Mouse (Mus musculus) hindbrain, embryonic 15.5 days (tissue): ENCODE results near the gene Gnai1. TPM values are rescaled to one million over a fixed set of nuclear protein-coding genes. Genes with fewer than 3 reads are reported as not detected.
"Not testable (repeated sequence)": the region's sequence is repeated elsewhere in the genome, so short reads cannot be mapped to it uniquely, and the experiment has no call there.

Experiments
- ATAC-seq: fragments of 200-750 bp; cut with Nextera tagmentation; 2 replicates; pipeline ENCODE4 v1.8.0; 2017; ENCODE audit warnings: low read depth, moderate number of reproducible peaks, moderate TSS enrichment; ENCODE audit not compliant: low FRiP score
- H3K27ac ChIP-seq: fragments of 300-500 bp; sonication (generic); replicated peaks from 2 replicates; pipeline ENCODE4 v1.5.1; 2015; ENCODE audit warnings: mild to moderate bottlenecking, inconsistent platforms
- H3K27me3 ChIP-seq: fragments of 300-500 bp; sonication (generic); 2 replicates; pipeline ENCODE4 v1.6.1; 2015; ENCODE audit warnings: control low read depth, inconsistent platforms
- H3K36me3 ChIP-seq: fragments of 300-500 bp; sonication (generic); 2 replicates; pipeline ENCODE4 v1.6.1; 2015; ENCODE audit warnings: control low read depth, inconsistent platforms
- H3K4me1 ChIP-seq: fragments of 300-500 bp; sonication (generic); replicated peaks from 2 replicates; pipeline ENCODE4 v1.6.1; 2015; ENCODE audit warnings: control low read depth, inconsistent platforms
- H3K4me2 ChIP-seq: fragments of 300-500 bp; sonication (generic); 2 replicates; pipeline ENCODE4 v1.6.1; 2015; ENCODE audit warnings: moderate library complexity, mild to moderate bottlenecking, inconsistent platforms
- H3K4me3 ChIP-seq: fragments of 300-500 bp; sonication (generic); 2 replicates; pipeline ENCODE4 v1.5.1; 2015; ENCODE audit warnings: mild to moderate bottlenecking, inconsistent platforms
- H3K9ac ChIP-seq: fragments of 300-500 bp; sonication (generic); 2 replicates; pipeline ENCODE4 v1.6.1; 2015; ENCODE audit warnings: inconsistent platforms
- H3K9me3 ChIP-seq: fragments of 300-500 bp; sonication (generic); 2 replicates; pipeline ENCODE4 v1.6.1; 2016; ENCODE audit warnings: control low read depth, inconsistent platforms
- WGBS: fragments of 180-500 bp; shearing (Covaris S2); methylation state at CpG from one replicate; pipeline ENCODE4 v1.1.7; 2015; 5-methylcytosine and 5-hydroxymethylcytosine counted together
- polyA plus RNA-seq: library from polyadenylated mRNA; unstranded; fragments of >200 nt; fragmentation: Nextera tagmentation; extraction: Ambion mirVana; gene quantifications from 2 replicates; pipeline ENCODE4 v1.2.1, GENCODE M21; 2015

The Gnai1 gene
- polyA plus RNA-seq: 86.2 and 88.4 TPM in 2 replicates

DNA sequence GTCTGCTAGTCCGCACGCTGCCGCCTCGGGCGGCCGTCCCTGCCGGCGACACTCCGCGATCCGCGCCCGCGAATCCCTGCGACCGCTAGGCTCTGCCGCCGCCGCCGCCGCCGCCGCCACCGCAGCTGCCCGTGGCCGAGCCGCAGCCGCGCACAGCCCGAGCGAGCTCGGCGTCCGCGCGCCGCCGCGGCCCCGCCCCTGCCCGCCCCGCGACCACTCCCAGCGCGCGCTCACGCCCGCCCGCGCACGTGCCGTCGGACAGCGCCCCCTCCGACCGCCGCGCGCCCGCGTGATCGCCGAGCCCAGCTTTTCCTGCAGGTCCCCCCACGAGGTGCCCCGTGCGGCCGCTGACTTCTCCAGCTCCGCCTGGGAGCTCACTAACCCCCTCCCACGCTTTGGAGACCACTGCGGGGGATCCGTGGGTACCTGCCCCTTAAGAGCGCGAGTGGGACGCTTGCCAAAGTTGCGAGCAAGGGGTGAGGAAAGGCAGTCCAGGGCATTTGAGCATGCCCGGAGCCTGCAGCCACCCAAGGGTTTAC lies at the start of gene Gnai1:
Gnai1 (minus strand) TSS at position 75 of the 539 bp plus-strand sequence.
- H3K9me3 ChIP-seq: no peaks in the 10 kb centered on the region
- ATAC-seq: peak; percentile 97
- peak within 1 kb of the TSS; percentile 88 for H3K27ac ChIP-seq
- H3K9ac ChIP-seq: peak within 1 kb of the TSS; percentile 96
- H3K36me3 ChIP-seq: no peaks in the 10 kb centered on the region
- WGBS: 0% methylated on average over 63 of the region's 76 CpGs
- H3K4me3 ChIP-seq: peak within 1 kb of the TSS; percentile 98
- H3K4me1 ChIP-seq: peaks cover 26% of the 10 kb centered on the region
- peak within 1 kb of the TSS; percentile 80 for H3K4me2 ChIP-seq
- H3K27me3 ChIP-seq: no peaks in the 10 kb centered on the region

GRCm38 (mm10) chr5:18367864-18368263 lies 7.7 kb upstream of the Gnai1 start:
- H3K9me3 ChIP-seq: no peaks in the 10 kb centered on the region
- H3K27ac ChIP-seq: no peak overlapping the region
- no peak for ATAC-seq
- H3K27me3 ChIP-seq: no peaks in the 10 kb centered on the region
- 0% methylated on average over 2 of the region's 2 CpGs for WGBS
- H3K36me3 ChIP-seq: no peaks in the 10 kb centered on the region
- no peak overlapping the region for H3K4me2 ChIP-seq
- no peak overlapping the region for H3K4me3 ChIP-seq
- H3K9ac ChIP-seq: no peak overlapping the region
- H3K4me1 ChIP-seq: no peaks in the 10 kb centered on the region

GRCm38 (mm10) chr5:18365460-18365859 lies 5.3 kb upstream of the Gnai1 start:
- Histone ChIP-seq H3K4me2 (no peak overlapping the region), H3K9ac (no peak overlapping the region), H3K27ac (no peak overlapping the region), H3K4me1 (no peaks in the 10 kb centered on the region), H3K9me3 (no peaks in the 10 kb centered on the region), H3K36me3 (no peaks in the 10 kb centered on the region), H3K27me3 (no peaks in the 10 kb centered on the region), H3K4me3 (no peak overlapping the region)
- ATAC-seq: no peak
- 92% methylated on average over 3 of the region's 3 CpGs for WGBS

GRCm38 (mm10) chr5:18360956-18361355 lies 801 bp upstream of the Gnai1 start:
- ATAC-seq: no peak
- peak overlapping the region; percentile 98 for H3K4me3 ChIP-seq
- no peaks in the 10 kb centered on the region for H3K36me3 ChIP-seq
- no peak overlapping the region; the same call in 1 of the 2 replicates for H3K9ac ChIP-seq
- H3K27ac ChIP-seq: peak overlapping the region; percentile 66
- H3K4me2 ChIP-seq: peak overlapping the region; percentile 80
- no peaks in the 10 kb centered on the region for H3K9me3 ChIP-seq
- H3K27me3 ChIP-seq: no peaks in the 10 kb centered on the region
- 24% methylated on average over 6 of the region's 6 CpGs for WGBS
- peaks cover 26% of the 10 kb centered on the region for H3K4me1 ChIP-seq

DNA sequence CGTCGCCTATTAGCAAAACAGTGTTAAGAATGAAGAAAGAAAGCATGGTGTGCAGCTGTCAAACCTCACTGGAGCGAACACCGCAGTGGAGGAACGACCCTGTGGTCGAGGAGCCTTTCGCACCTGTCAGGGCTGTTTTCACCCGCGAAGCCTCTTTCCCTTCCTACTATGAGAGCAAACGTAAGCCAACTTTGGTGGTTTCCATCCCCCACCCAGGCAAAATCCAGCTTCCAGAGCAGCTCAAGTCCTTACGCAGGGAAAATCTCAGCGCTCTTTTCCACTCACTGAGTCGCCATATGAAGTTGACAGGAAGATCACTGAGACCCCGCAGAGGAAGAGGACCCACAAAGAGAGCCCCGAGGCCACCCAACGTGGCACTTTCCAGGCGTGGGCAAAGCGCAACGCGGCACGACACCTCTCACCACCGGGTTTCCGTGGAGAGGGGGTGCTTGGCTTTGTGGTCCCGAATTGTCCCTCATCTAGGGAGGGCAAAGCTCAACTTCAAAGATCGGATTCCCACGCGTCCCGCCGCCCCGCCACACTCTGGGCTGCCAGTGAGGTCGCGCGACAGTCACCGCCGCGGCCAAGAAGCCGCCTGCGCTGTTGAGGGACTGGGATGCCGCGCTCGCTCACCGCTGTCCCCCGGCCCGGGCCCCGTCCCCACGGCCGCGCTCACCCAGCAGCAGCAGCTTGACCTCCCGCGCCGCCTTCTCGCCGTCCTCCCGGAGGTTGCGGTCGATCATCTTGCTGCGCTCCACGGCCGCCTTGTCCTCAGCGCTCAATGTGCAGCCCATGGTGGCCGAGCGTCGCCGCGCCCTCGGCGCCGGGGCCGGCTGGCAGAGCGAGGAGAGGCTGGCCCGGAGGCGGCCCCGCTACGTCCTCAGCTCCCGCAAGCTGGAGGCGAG lies 527 bp downstream of the Gnai1 start:
- Histone ChIP-seq H3K27ac (peak overlapping the region; percentile 88), H3K9ac (peak overlapping the region; percentile 96), H3K27me3 (no peaks in the 10 kb centered on the region), H3K4me2 (peak overlapping the region; percentile 80), H3K9me3 (no peaks in the 10 kb centered on the region), H3K4me3 (peak overlapping the region; percentile 98), H3K4me1 (peaks cover 26% of the 10 kb centered on the region), H3K36me3 (no peaks in the 10 kb centered on the region)
- peak; percentile 91 for ATAC-seq
- WGBS: under 1% methylated on average over 75 of the region's 76 CpGs

DNA sequence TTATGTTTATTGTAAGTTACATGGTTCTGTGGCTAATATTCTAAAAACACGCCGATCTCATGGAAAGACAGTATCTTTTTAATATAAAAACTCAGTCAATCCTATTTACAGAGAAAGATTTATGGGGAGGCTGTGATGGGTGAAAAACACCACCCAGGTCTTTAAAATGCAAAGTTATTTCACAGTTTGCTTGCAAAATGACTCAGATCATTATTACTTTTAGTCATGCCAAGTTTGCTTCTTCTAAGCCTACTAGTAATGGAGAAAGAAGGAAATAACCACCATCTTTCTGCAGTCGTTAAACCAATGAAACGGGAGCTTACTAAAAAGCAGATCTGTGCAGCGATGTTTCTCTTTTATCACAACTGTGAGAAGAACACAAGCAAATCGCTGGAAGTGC lies 1.4 kb downstream of the Gnai1 start:
- H3K27ac ChIP-seq: peak overlapping the region; percentile 88; the same call in 1 of the 2 replicates
- peak overlapping the region; percentile 80 for H3K4me2 ChIP-seq
- WGBS: 28% methylated on average over 6 of the region's 6 CpGs
- no peak for ATAC-seq
- H3K36me3 ChIP-seq: no peaks in the 10 kb centered on the region
- H3K27me3 ChIP-seq: no peaks in the 10 kb centered on the region
- peaks cover 26% of the 10 kb centered on the region for H3K4me1 ChIP-seq
- peak overlapping the region; percentile 96 for H3K9ac ChIP-seq
- no peaks in the 10 kb centered on the region for H3K9me3 ChIP-seq
- peak overlapping the region; percentile 98 for H3K4me3 ChIP-seq

DNA sequence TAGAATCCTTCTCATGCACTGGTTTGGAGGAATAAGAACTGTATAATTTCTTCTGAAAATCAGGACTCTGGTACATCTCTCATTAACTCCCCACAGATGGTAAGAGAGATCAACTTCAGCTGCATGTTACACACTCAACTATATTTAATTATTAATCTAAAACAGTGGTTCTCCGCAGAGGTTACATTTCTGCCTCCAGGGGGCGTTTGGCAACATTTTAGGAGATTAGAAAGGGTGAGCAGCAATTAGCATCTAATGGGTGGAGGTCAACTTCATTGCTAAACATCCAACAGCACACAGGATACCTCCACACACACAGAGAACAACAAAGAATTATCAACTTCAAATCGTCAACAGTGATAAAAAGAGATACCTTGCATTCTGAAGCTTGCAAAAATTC lies 2.0 kb downstream of the Gnai1 start:
- no peaks in the 10 kb centered on the region for H3K36me3 ChIP-seq
- H3K4me3 ChIP-seq: peak overlapping the region; percentile 98
- H3K9ac ChIP-seq: peak overlapping the region; percentile 96
- peak overlapping the region; percentile 80 for H3K4me2 ChIP-seq
- H3K4me1 ChIP-seq: peaks cover 26% of the 10 kb centered on the region
- WGBS: 16% methylated on average over 3 of the region's 3 CpGs
- no peak for ATAC-seq
- H3K9me3 ChIP-seq: no peaks in the 10 kb centered on the region
- no peaks in the 10 kb centered on the region for H3K27me3 ChIP-seq
- no peak overlapping the region for H3K27ac ChIP-seq

GRCm38 (mm10) chr5:18347297-18347696 lies 12.9 kb downstream of the Gnai1 start:
- 94% methylated on average over 3 of the region's 3 CpGs for WGBS
- no peaks in the 10 kb centered on the region for H3K36me3 ChIP-seq

DNA sequence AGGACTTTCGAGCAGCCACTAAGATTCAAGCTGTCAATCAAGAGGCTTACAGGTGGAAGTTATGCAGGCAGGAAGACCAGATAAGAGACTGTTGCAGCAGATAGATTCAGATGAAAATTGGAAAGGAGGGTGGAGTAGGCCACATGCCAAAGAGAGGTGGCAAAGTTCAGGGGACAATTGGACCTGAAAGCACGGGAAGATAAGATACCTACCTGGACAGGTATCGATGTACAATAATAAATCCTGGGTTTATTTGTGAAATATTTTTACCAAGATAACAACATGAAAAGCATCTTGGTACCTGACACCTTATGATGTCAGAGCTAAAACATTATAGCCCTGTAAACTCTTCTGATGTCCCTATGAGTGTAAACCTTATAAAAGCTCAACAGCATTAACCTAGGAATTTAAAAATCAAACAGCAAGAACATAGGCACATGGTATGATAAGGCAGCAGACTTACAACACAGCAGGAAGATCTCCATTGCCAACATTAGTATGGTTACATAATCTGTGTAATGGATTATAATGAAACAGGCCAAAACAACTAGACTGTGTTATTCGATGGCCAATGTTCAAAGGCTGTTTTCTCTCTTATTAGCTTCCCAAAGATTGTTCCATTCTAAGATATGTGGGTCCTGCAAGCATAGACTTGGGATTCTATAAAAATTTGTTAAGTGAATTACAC lies 16.6 kb downstream of the Gnai1 start:
- no peaks in the 10 kb centered on the region for H3K4me1 ChIP-seq
- H3K36me3 ChIP-seq: no peaks in the 10 kb centered on the region
- H3K9ac ChIP-seq: no peak overlapping the region
- no peak overlapping the region for H3K4me2 ChIP-seq
- 91% methylated on average over 4 of the region's 4 CpGs for WGBS
- no peak for ATAC-seq
- H3K27me3 ChIP-seq: no peaks in the 10 kb centered on the region
- H3K9me3 ChIP-seq: no peaks in the 10 kb centered on the region
- no peak overlapping the region for H3K27ac ChIP-seq
- no peak overlapping the region for H3K4me3 ChIP-seq

More at GRCm38 (mm10) chr5:18347297-18347696, 12.9 kb downstream of the Gnai1 start:
- H3K9ac ChIP-seq: no peak overlapping the region
- no peaks in the 10 kb centered on the region for H3K4me1 ChIP-seq
- no peak for ATAC-seq
- no peak overlapping the region for H3K4me3 ChIP-seq
- H3K27ac ChIP-seq: no peak overlapping the region
- no peaks in the 10 kb centered on the region for H3K9me3 ChIP-seq
- no peak overlapping the region for H3K4me2 ChIP-seq
- no peaks in the 10 kb centered on the region for H3K27me3 ChIP-seq

- ATAC-seq: no peak
- WGBS: 74% methylated on average over 4 of the region's 4 CpGs
- H3K4me2 ChIP-seq: no peak overlapping the region
These were observed 17.2 kb downstream of the Gnai1 start for GRCm38 (mm10) chr5:18342765-18343454.

DNA sequence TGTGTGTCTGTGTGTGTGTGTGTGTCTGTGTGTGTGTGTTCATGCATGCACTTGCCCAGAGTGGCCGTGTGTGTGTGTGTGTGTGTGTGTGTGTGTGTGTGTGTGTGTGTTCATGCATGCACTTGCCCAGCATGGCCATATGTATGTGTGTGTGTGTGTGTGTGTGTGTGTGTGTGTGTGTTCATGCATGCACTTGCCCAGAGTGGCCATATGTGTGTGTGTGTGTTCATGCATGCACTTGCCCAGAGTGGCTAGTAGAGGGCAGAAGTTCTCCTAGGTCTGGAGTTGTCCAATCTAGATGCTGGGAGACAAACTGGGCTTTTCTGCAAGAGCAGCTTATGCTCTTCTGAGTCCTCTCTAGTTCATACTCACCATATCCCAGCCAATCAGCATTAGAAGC lies 18.3 kb downstream of the Gnai1 start:
- ATAC-seq: peak; percentile 51
- not testable (repeated sequence) for H3K9ac ChIP-seq, H3K4me3 ChIP-seq, H3K27me3 ChIP-seq, H3K36me3 ChIP-seq, H3K27ac ChIP-seq, H3K9me3 ChIP-seq, H3K4me1 ChIP-seq, H3K4me2 ChIP-seq
- 88% methylated on average over 1 of the region's 1 CpGs for WGBS

More at GRCm38 (mm10) chr5:18342765-18343454, 17.2 kb downstream of the Gnai1 start:
- H3K27ac ChIP-seq: no peak overlapping the region
- no peaks in the 10 kb centered on the region for H3K4me1 ChIP-seq
- no peak overlapping the region for H3K4me3 ChIP-seq
- no peak overlapping the region for H3K9ac ChIP-seq
- H3K9me3 ChIP-seq: no peaks in the 10 kb centered on the region
- no peaks in the 10 kb centered on the region for H3K36me3 ChIP-seq
- H3K27me3 ChIP-seq: no peaks in the 10 kb centered on the region
